ENCODE assay signal across 14 mouse cellular contexts in the genomic region with DNA sequence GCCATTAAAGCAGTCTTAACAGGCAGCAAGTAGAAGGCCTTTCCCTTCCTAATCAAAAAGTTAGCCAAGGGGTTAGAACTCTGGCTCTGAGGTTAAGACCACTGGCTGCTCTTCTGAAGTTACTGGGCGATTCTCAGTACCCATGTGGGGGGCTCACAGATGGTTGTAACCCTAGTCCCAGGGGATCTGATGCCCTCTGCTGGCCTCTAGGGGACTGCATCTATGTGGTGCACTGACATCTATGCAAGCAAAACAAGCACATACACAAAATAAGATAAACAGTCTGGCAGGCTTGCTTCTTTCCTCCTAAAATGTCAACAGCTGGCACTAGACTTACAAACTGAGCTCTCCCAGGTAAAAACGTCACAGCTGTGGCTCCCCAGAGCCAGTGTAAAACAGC. TPM values are rescaled to one million over a fixed set of nuclear protein-coding genes. Genes with fewer than 3 reads are reported as not detected.
DNase-seq lines count a peak whose midpoint lies in the region; ATAC-seq and TF ChIP-seq lines count a peak whose summit lies in the region.
"Had no signal": no experiment of that assay in that cellular context is flagged by ENCODE, and none has a peak within 500 bp of the region (broad histone marks: within the 10 kb centered on the region; RNA-seq: fewer than 3 reads in every experiment).

No protein-coding gene starts in this region.

- H3K79me2 ChIP-seq in heart, adult 2 months (replicated peaks; ENCODE audit: control insufficient read depth, insufficient read depth, low read length): no peaks in the 10 kb centered on the region

- H3K4me2 ChIP-seq in lung, postnatal 0 days (replicated peaks; ENCODE audit: low read depth, low read length): no peak overlapping the region
- H3K4me2 ChIP-seq: embryonic facial prominence, embryonic 12.5 days; forebrain, embryonic 12.5 days had no signal

- no peak overlapping the region for H3K27ac ChIP-seq in heart, adult 2 months
- no peak overlapping the region for H3K27ac ChIP-seq in lung, postnatal 0 days (ENCODE audit: low read length)
- H3K27ac ChIP-seq: embryonic facial prominence, embryonic 12.5 days; forebrain, embryonic 12.5 days had no signal

- DNase-seq in heart, adult 2 months: no peak
- no peak for DNase-seq in heart, postnatal 14 days
- DNase-seq in lung, postnatal 0 days (ENCODE audit: low spot score): no peak
- DNase-seq in lung, postnatal 14 days: no peak
- DNase-seq in embryo, embryonic 11 days: no peak
- DNase-seq: kidney, adult 9 months; right cerebral cortex, adult 18-20 months had no signal

- H3K9me3 ChIP-seq in lung, postnatal 0 days (ENCODE audit: low read length): no peaks in the 10 kb centered on the region
- no peaks in the 10 kb centered on the region for H3K9me3 ChIP-seq in E14TG2a.4 (ENCODE audit: low read length)
- H3K9me3 ChIP-seq: forebrain, embryonic 12.5 days had no signal

- H3K27me3 ChIP-seq in heart, adult 2 months (ENCODE audit: control insufficient read depth, insufficient read depth, low read length): no peaks in the 10 kb centered on the region
- H3K27me3 ChIP-seq in lung, postnatal 0 days (replicated peaks; ENCODE audit: insufficient read depth, low read length): no peaks in the 10 kb centered on the region
- peaks cover 34% of the 10 kb centered on the region for H3K27me3 ChIP-seq in E14TG2a.4 (ENCODE audit: insufficient read depth, low read length)

- no peaks in the 10 kb centered on the region for H3K4me1 ChIP-seq in heart, adult 2 months (ENCODE audit: control insufficient read depth, insufficient read depth, low read length)
- no peaks in the 10 kb centered on the region for H3K4me1 ChIP-seq in lung, postnatal 0 days (ENCODE audit: insufficient read depth, low read depth, low read length)
- H3K4me1 ChIP-seq in E14TG2a.4 (replicated peaks; ENCODE audit: low read depth, low read length): peaks cover 32% of the 10 kb centered on the region

- TF ChIP-seq CTCF in heart, adult 2 months (IDR thresholded peaks at IDR 0.05): peak; percentile 26
- TF ChIP-seq CTCF in lung, postnatal 0 days (IDR thresholded peaks at IDR 0.05): peak; percentile 32
- TF ChIP-seq CTCF in E14TG2a.4 (conservative IDR thresholded peaks at IDR 0.05; ENCODE audit: low read length): peak; percentile 76

- TF ChIP-seq EP300 in heart, adult 2 months (IDR thresholded peaks at IDR 0.05; ENCODE audit: insufficient read depth, low read depth, low read length): no peak
- no peak for TF ChIP-seq EP300 in lung, postnatal 0 days (IDR thresholded peaks at IDR 0.05)

- no peak overlapping the region for H3K9ac ChIP-seq in heart, adult 2 months (ENCODE audit: low read depth, low read length)
- no peak overlapping the region for H3K9ac ChIP-seq in lung, postnatal 0 days (replicated peaks; ENCODE audit: low read depth)
- H3K9ac ChIP-seq: embryonic facial prominence, embryonic 12.5 days; forebrain, embryonic 12.5 days had no signal

- ATAC-seq in lung, postnatal 0 days: no peak
- peak; percentile 43; the same call in 1 of the 2 replicates for ATAC-seq in megakaryocyte progenitor cell, adult 5-6 weeks (replicated peaks; ENCODE audit: poor library complexity)
- ATAC-seq in inflammation-experienced regulatory T-cells, adult 6 months: no peak
- ATAC-seq: activated CD4-positive, CD25-positive, alpha-beta regulatory T cell, adult 4 months; midbrain, embryonic 16.5 days had no signal

- WGBS in heart, adult 2 months: 63% methylated on average over 2 of the region's 2 CpGs
- WGBS in lung, postnatal 0 days: 61% methylated on average over 2 of the region's 2 CpGs

- no peak overlapping the region for H3K4me3 ChIP-seq in heart, adult 2 months
- no peak overlapping the region for H3K4me3 ChIP-seq in lung, postnatal 0 days (ENCODE audit: low read depth, low read length)
- H3K4me3 ChIP-seq in E14TG2a.4 (replicated peaks; ENCODE audit: low read length): no peak overlapping the region
- H3K4me3 ChIP-seq: embryonic facial prominence, embryonic 12.5 days; forebrain, embryonic 12.5 days had no signal

- intact Hi-C loops in heart, adult 2 months (cut with DNase I): no loop called here
- intact Hi-C loops in heart, postnatal 14 days (cut with DNase I): no loop called here

- H3K36me3 ChIP-seq in heart, adult 2 months (ENCODE audit: control insufficient read depth, insufficient read depth, low read length): no peaks in the 10 kb centered on the region
- H3K36me3 ChIP-seq in lung, postnatal 0 days (ENCODE audit: insufficient read depth, low read length): no peaks in the 10 kb centered on the region
- 0 out of 2 replicates have a peak, but pooled peaks cover 5% of the 10 kb centered on the region for H3K36me3 ChIP-seq in E14TG2a.4 (ENCODE audit: insufficient read depth, low read length)

- TF ChIP-seq POLR2A in heart, adult 2 months (IDR thresholded peaks at IDR 0.05; ENCODE audit: insufficient read depth, low read depth, low read length): no peak

RNA-seq across cellular contexts. Expression of a gene that starts 3.9 kb away (rescaled TPM):
- under 1 TPM; 0.27 to 0.34 TPM for total RNA-seq in heart, adult 2 months (2021)
- polyA plus RNA-seq in heart, adult 2 months (2012; rRNA removed): 0.50 and 0.66 TPM in 2 replicates
- under 1 TPM; 0.29 to 0.50 TPM for total RNA-seq in heart, postnatal 14 days (2021)
- polyA plus RNA-seq in lung, postnatal 0 days (2015; fragmentation: Nextera tagmentation; extraction: Ambion mirVana): 11.5 and 11.8 TPM in 2 replicates
- total RNA-seq in megakaryocyte progenitor cell, adult 5-6 weeks (2015): 0.27 and 0.54 TPM in 2 replicates
- 0.44 and 0.62 TPM in 2 replicates for total RNA-seq in megakaryocyte progenitor cell, adult 5-6 weeks (2017)
- polyA plus RNA-seq in inflammation-experienced regulatory T-cells, adult 6 months (2017; shearing (Covaris generic)): 1 to 10 TPM; 4.3 to 9.7 (median 7.9) TPM

RNA-seq across cellular contexts. Expression of a gene that starts 37.9 kb away (rescaled TPM):
- 10 to 100 TPM; 55.1 to 65.7 TPM for total RNA-seq in heart, adult 2 months (2021)
- polyA plus RNA-seq in heart, adult 2 months (2012; rRNA removed): 49.9 and 92.7 TPM in 2 replicates
- total RNA-seq in heart, postnatal 14 days (2021): 10 to 100 TPM; 56.0 to 63.2 TPM
- 135 and 136 TPM in 2 replicates for polyA plus RNA-seq in lung, postnatal 0 days (2015; fragmentation: Nextera tagmentation; extraction: Ambion mirVana)
- total RNA-seq in megakaryocyte progenitor cell, adult 5-6 weeks (2015): 391 and 416 TPM in 2 replicates
- total RNA-seq in megakaryocyte progenitor cell, adult 5-6 weeks (2017): 317 and 335 TPM in 2 replicates
- 100 to 1,000 TPM; 109 to 138 (median 137) TPM for polyA plus RNA-seq in inflammation-experienced regulatory T-cells, adult 6 months (2017; shearing (Covaris generic))

RNA-seq across cellular contexts. Expression of a gene that starts 37.9 kb away (rescaled TPM):
- 10 to 100 TPM; 15.0 TPM for total RNA-seq in heart, adult 2 months (2021)
- 5.6 and 9.5 TPM in 2 replicates for polyA plus RNA-seq in heart, adult 2 months (2012; rRNA removed)
- total RNA-seq in heart, postnatal 14 days (2021): 10 to 100 TPM; 16.0 to 17.3 TPM
- 12.9 and 14.4 TPM in 2 replicates for polyA plus RNA-seq in lung, postnatal 0 days (2015; fragmentation: Nextera tagmentation; extraction: Ambion mirVana)
- 30.2 and 33.0 TPM in 2 replicates for total RNA-seq in megakaryocyte progenitor cell, adult 5-6 weeks (2015)
- 34.9 and 38.4 TPM in 2 replicates for total RNA-seq in megakaryocyte progenitor cell, adult 5-6 weeks (2017)
- 10 to 100 TPM; 22.2 to 28.6 (median 27.5) TPM for polyA plus RNA-seq in inflammation-experienced regulatory T-cells, adult 6 months (2017; shearing (Covaris generic))

RNA-seq across cellular contexts. Expression of a gene that starts 38.5 kb away (rescaled TPM):
- 1 to 10 TPM; 9.8 TPM for total RNA-seq in heart, adult 2 months (2021)
- 2.2 and 3.4 TPM in 2 replicates for polyA plus RNA-seq in heart, adult 2 months (2012; rRNA removed)
- 10 to 100 TPM in 1 of 2 experiments, 1 to 10 TPM in 1; 8.9 to 11.4 TPM for total RNA-seq in heart, postnatal 14 days (2021)
- polyA plus RNA-seq in lung, postnatal 0 days (2015; fragmentation: Nextera tagmentation; extraction: Ambion mirVana): 12.2 and 15.5 TPM in 2 replicates
- total RNA-seq in megakaryocyte progenitor cell, adult 5-6 weeks (2015): 62.2 and 84.3 TPM in 2 replicates
- total RNA-seq in megakaryocyte progenitor cell, adult 5-6 weeks (2017): 37.0 and 56.6 TPM in 2 replicates
- 10 to 100 TPM in 1 of 3 experiments, 1 to 10 TPM in 2; 3.3 to 21.7 (median 9.0) TPM for polyA plus RNA-seq in inflammation-experienced regulatory T-cells, adult 6 months (2017; shearing (Covaris generic))

RNA-seq across cellular contexts. Expression of a gene that starts 56.6 kb away (rescaled TPM):
- total RNA-seq in heart, adult 2 months (2021): under 1 TPM; 0.32 to 0.39 TPM
- polyA plus RNA-seq in heart, adult 2 months (2012; rRNA removed): 0.59 and 0.70 TPM in 2 replicates
- total RNA-seq in heart, postnatal 14 days (2021): under 1 TPM; 0.66 to 0.96 TPM
- polyA plus RNA-seq in lung, postnatal 0 days (2015; fragmentation: Nextera tagmentation; extraction: Ambion mirVana): 7.1 and 7.9 TPM in 2 replicates
- 24.0 and 28.2 TPM in 2 replicates for total RNA-seq in megakaryocyte progenitor cell, adult 5-6 weeks (2015)
- 48.0 and 48.1 TPM in 2 replicates for total RNA-seq in megakaryocyte progenitor cell, adult 5-6 weeks (2017)
- polyA plus RNA-seq in inflammation-experienced regulatory T-cells, adult 6 months (2017; shearing (Covaris generic)): 10 to 100 TPM; 24.9 to 30.1 (median 25.8) TPM

Comparison
In these comparisons a context has a peak if more than half of its experiments do, and no peak if none do; other contexts are left out.
1. CTCF ChIP-seq: peak in every context shown above with its lines; median percentile 76 in E14TG2a.4; 32 in lung, postnatal 0 days; 26 in heart, adult 2 months.
2. RNA of a gene that starts 37.9 kb away (total RNA-seq): 317 to 416 TPM in megakaryocyte progenitor cell, adult 5-6 weeks; 55.1 to 65.7 TPM in heart, adult 2 months and 56.0 to 63.2 TPM in heart, postnatal 14 days; every median in the first group is over 4 times any median in the second.